Comparison of ENCODE assay signal across 7 mouse cellular contexts in the genomic region with DNA sequence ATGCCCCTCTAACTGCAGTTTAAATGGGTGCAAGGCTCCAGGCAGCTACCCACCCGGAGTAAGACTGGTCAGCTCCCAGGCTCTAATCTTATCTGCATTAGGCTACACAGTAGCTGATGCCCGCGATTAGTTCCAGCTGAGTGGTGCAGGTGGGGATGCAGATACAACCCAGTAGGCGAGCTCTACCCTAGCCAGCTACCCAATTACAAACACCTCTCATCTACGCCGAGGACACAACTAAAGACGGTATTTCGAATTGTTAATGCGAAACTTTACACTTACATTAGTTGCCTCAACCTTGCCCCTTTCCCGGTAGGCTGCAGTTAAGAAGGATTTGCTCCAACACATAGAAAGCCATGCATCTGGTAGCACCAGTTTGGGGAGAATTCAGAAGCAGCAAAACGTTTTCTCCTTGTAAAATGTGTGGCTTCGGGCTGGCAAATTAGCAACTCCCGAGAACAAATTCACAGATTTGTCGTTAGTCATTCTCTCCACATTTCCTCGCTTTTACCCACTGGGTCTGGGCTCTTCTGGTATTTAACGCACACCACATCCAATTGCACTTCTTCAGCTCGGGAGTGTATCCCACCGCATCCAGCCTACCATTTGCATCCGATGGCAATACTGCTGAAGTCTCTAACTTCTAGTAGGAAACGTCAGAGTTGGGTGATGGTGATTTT. TPM values are rescaled to one million over a fixed set of nuclear protein-coding genes. Genes with fewer than 3 reads are reported as not detected.
A peak's percentile ranks its signal among the peaks of the same experiment; 100 is the strongest.
DNase-seq lines count a peak whose midpoint lies in the region; ATAC-seq and TF ChIP-seq lines count a peak whose summit lies in the region.

No protein-coding gene starts in this region.

- no peaks in the 10 kb centered on the region for H3K9me3 ChIP-seq in neural tube, embryonic 11.5 days (ENCODE audit: control insufficient read depth, low read length)
- H3K9me3 ChIP-seq in hindbrain, embryonic 11.5 days (ENCODE audit: control insufficient read depth, low read length), result no peaks in the 10 kb centered on the region
- no peaks in the 10 kb centered on the region for H3K9me3 ChIP-seq in midbrain, embryonic 12.5 days

- DNase-seq in neural tube, embryonic 11.5 days (ENCODE audit: low spot score), result peak; percentile 27
- no peak for DNase-seq in neural tube, embryonic 10.5 days (ENCODE audit: extremely low spot score, low spot score)
- DNase-seq in hindbrain, embryonic 11.5 days (ENCODE audit: low spot score), result peak; percentile 54
- no peak for DNase-seq in ovary, postnatal 14 days (ENCODE audit: low spot score)
- DNase-seq in ovary, postnatal 36 days (ENCODE audit: low spot score), result no peak

- peak overlapping the region; percentile 76 for H3K4me2 ChIP-seq in neural tube, embryonic 11.5 days (ENCODE audit: low read depth)
- H3K4me2 ChIP-seq in hindbrain, embryonic 11.5 days (replicated peaks; ENCODE audit: low read depth, low read length), result peak overlapping the region; percentile 87
- H3K4me2 ChIP-seq in midbrain, embryonic 12.5 days (replicated peaks), result peak overlapping the region; percentile 79

- peak; percentile 18 for ATAC-seq in neural tube, embryonic 11.5 days (ENCODE audit: insufficient read depth, low FRiP score, low TSS enrichment)
- ATAC-seq in hindbrain, embryonic 11.5 days (ENCODE audit: low FRiP score), result peak; percentile 51
- peak; percentile 39 for ATAC-seq in midbrain, embryonic 12.5 days (ENCODE audit: low FRiP score, low read depth)

- TF ChIP-seq POLR2A in cortical plate, adult 2 months (IDR thresholded peaks at IDR 0.05; ENCODE audit: extremely low read depth, insufficient read depth, low read length), result 0 out of 2 replicates have a peak, but pooled peaks have one; percentile 9

- H3K4me1 ChIP-seq in neural tube, embryonic 11.5 days (ENCODE audit: control insufficient read depth, insufficient read depth, low read length), result 0 out of 2 replicates have a peak, but pooled peaks cover 2% of the 10 kb centered on the region
- 0 out of 2 replicates have a peak, but pooled peaks cover 1% of the 10 kb centered on the region for H3K4me1 ChIP-seq in cortical plate, adult 2 months (ENCODE audit: control insufficient read depth, insufficient read depth, low read length)
- H3K4me1 ChIP-seq in hindbrain, embryonic 11.5 days (replicated peaks; ENCODE audit: control insufficient read depth, insufficient read depth, low read length), result no peaks in the 10 kb centered on the region
- peaks cover 30% of the 10 kb centered on the region for H3K4me1 ChIP-seq in midbrain, embryonic 12.5 days

- H3K36me3 ChIP-seq in neural tube, embryonic 11.5 days (ENCODE audit: control insufficient read depth, insufficient read depth, low read length), result no peaks in the 10 kb centered on the region
- H3K36me3 ChIP-seq in hindbrain, embryonic 11.5 days (ENCODE audit: control insufficient read depth, insufficient read depth, low read length), result no peaks in the 10 kb centered on the region
- no peaks in the 10 kb centered on the region for H3K36me3 ChIP-seq in midbrain, embryonic 12.5 days

- peak overlapping the region; percentile 45 for H3K4me3 ChIP-seq in neural tube, embryonic 11.5 days (ENCODE audit: low read depth, low read length)
- peak overlapping the region; percentile 78 for H3K4me3 ChIP-seq in cortical plate, adult 2 months (ENCODE audit: insufficient read depth, low read length)
- H3K4me3 ChIP-seq in hindbrain, embryonic 11.5 days (ENCODE audit: low read depth, low read length), result peak overlapping the region; percentile 45
- H3K4me3 ChIP-seq in midbrain, embryonic 12.5 days, result peak overlapping the region; percentile 58

- no peak overlapping the region for H3K27ac ChIP-seq in neural tube, embryonic 11.5 days (ENCODE audit: low read depth, low read length)
- peak overlapping the region; percentile 26 for H3K27ac ChIP-seq in cortical plate, adult 2 months (ENCODE audit: insufficient read depth, low read length)
- H3K27ac ChIP-seq in hindbrain, embryonic 11.5 days (ENCODE audit: low read depth, low read length), result 0 out of 2 replicates have a peak overlapping the region, but pooled peaks have one; percentile 65
- H3K27ac ChIP-seq in midbrain, embryonic 12.5 days (replicated peaks), result peak overlapping the region; percentile 83

- no peaks in the 10 kb centered on the region for H3K27me3 ChIP-seq in neural tube, embryonic 11.5 days (ENCODE audit: control insufficient read depth, insufficient read depth, low read length)
- H3K27me3 ChIP-seq in hindbrain, embryonic 11.5 days (ENCODE audit: control insufficient read depth, insufficient read depth, low read length), result no peaks in the 10 kb centered on the region
- H3K27me3 ChIP-seq in midbrain, embryonic 12.5 days, result no peaks in the 10 kb centered on the region

- no peak for TF ChIP-seq CTCF in cortical plate, adult 2 months (IDR thresholded peaks at IDR 0.05; ENCODE audit: extremely low read depth, insufficient read depth, low read length)

- peak overlapping the region; percentile 41 for H3K9ac ChIP-seq in neural tube, embryonic 11.5 days (ENCODE audit: low read length)
- H3K9ac ChIP-seq in hindbrain, embryonic 11.5 days (ENCODE audit: low read depth, low read length), result peak overlapping the region; percentile 52
- peak overlapping the region; percentile 67 for H3K9ac ChIP-seq in midbrain, embryonic 12.5 days (replicated peaks)

- under 1% methylated on average over 20 of the region's 20 CpGs for WGBS in neural tube, embryonic 11.5 days
- under 1% methylated on average over 20 of the region's 20 CpGs for WGBS in hindbrain, embryonic 11.5 days
- under 1% methylated on average over 20 of the region's 20 CpGs for WGBS in midbrain, embryonic 12.5 days

RNA-seq across cellular contexts. Expression of gene Pcdh9, which starts 0.5 kb away (rescaled TPM):
- polyA plus RNA-seq in neural tube, embryonic 11.5 days (2014; fragmentation: Nextera tagmentation; extraction: Ambion mirVana), result 39.8 and 48.6 TPM in 2 replicates
- polyA plus RNA-seq in cortical plate, adult 2 months (2012; rRNA removed), result 62.3 and 68.3 TPM in 2 replicates
- polyA plus RNA-seq in hindbrain, embryonic 11.5 days (2014; fragmentation: Nextera tagmentation; extraction: Ambion mirVana), result 41.3 and 50.9 TPM in 2 replicates
- 71.7 and 79.8 TPM in 2 replicates for polyA plus RNA-seq in midbrain, embryonic 12.5 days (2016; fragmentation: Nextera tagmentation; extraction: Ambion mirVana)

Comparison
In these comparisons a context has a peak if more than half of its experiments do, and no peak if none do; other contexts are left out.
1. DNase-seq: peak in neural tube, embryonic 11.5 days (single experiment) and hindbrain, embryonic 11.5 days (single experiment); none in neural tube, embryonic 10.5 days (single experiment), ovary, postnatal 14 days (single experiment) and ovary, postnatal 36 days (single experiment).
2. Peak in every context shown above with its lines, with median percentiles within 50 percentile points of each other: ATAC-seq, H3K4me2 ChIP-seq, H3K4me3 ChIP-seq and H3K9ac ChIP-seq.